Mouse (Mus musculus): ENCODE data around the gene Ncam1.

The Ncam1 gene

GRCm38 (mm10) chr9:49565846-49566245 is 232.9 kb downstream of the Ncam1 start:
- DNase-seq (ENCODE audit: low spot score in 2 of 2): no peak

- no peak for DNase-seq (ENCODE audit: low spot score in 2 of 2)
Observed at GRCm38 (mm10) chr9:49558941-49559340, 239.8 kb downstream of the Ncam1 start.

DNA sequence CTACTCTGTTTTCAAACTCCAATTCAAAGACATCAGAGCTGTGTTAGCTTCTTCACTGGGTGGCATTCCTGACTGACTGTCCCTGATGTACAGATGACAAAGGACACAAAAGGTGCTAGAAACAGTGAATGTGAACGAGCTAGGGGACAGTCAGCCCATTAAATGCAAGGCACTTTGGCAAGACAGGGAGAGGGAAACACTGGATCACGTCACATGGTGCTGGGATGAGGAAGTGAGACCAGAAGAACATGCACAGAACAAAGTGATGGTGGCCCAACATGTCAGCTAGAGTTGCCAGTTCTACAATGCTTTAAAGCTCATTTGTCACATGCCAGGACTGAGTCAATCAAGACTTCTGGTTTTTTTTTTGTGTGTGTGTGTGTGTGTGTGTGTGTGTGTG is 247.4 kb downstream of the Ncam1 start:
- DNase-seq (ENCODE audit: low spot score in 2 of 2): no peak

DNA sequence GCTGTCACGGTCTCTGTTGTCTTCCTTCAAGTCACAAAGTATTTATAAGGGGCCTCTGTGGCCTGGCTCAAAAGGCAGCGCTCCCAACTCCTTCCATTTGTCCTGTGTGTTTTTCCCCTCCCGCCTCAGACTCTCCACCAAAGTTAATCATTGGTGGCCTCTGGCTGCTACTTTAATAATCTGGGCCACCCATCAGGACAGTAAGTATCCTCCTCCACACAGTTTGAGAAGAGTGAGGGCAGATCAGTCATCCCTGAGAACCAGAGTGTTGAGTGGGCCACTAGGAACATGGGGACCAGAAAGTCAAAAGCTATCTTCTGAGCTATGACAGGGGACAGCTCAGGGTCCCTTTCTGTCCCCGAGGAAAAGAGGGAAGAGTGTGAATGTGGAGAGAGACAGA is 256.1 kb downstream of the Ncam1 start:
- DNase-seq (ENCODE audit: low spot score in 2 of 2): no peak

DNA sequence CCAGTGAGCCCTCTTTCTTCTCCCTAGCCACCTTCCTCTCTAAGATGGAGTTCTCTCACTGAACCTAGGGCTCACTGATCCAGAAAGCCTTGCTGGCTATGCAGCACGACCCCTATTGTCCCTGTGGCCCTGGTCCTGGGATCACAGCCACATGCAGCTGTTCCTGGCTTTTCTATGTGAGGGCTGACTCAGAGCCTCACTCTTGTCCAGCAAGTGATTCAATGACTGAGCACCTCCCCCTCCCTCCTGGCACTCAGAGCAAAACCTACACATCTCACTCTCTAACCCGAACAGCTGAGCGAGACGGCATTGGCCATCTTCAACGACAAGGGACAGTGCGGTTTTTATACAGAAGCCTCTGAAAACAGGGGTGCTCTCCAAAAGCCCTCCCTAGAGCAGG is 260.9 kb downstream of the Ncam1 start:
- DNase-seq (ENCODE audit: low spot score in 2 of 2): no peak

DNA sequence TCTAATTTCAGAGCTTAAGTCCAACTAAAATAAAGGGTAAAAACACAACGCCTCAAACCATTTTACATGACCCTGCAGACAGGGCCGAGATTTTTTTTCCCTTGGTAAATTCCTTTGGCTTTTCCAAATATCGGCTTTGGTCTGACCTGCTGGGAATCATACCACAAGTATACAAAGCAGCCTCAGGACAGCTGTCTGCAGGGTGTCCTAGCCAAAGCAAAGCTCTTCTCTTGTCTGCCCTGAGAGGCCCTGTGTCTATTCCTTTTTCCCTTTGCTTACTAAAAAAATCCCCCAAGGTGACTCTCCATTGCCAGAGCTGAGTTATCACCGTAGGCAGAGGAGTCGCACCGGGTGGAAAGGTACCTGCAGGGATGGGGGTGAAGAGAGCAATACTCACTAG is 262.1 kb downstream of the Ncam1 start:
- no peak for DNase-seq (ENCODE audit: low spot score in 2 of 2)

GRCm38 (mm10) chr9:49534958-49535357 is 263.8 kb downstream of the Ncam1 start:
- no peak for DNase-seq (ENCODE audit: low spot score in 2 of 2)

GRCm38 (mm10) chr9:49533912-49534491 is 264.7 kb downstream of the Ncam1 start:
- no peak for DNase-seq (ENCODE audit: low spot score in 2 of 2)

- no peak for DNase-seq (ENCODE audit: low spot score in 2 of 2)
Observed at GRCm38 (mm10) chr9:49533455-49533854, 265.3 kb downstream of the Ncam1 start.

DNA sequence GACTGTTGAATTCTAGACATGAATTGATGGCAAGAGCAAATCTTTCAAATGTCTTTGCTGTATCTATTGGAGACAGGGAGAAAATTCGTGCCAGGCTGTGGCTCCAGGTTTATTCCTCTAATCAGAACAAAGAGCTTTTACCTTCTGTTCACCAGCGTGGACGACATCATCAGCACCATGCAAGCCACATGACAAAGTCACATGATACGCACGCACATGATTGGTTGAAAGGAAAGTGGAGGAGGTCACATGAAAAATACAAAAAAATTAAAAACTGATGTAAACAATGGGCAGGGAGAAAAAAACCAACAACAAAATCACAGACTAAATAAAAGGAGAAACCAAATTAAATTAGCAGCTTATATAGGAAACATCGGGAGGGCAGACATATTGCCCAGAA is 266.9 kb downstream of the Ncam1 start:
- no peak for DNase-seq (ENCODE audit: low spot score in 2 of 2)

DNA sequence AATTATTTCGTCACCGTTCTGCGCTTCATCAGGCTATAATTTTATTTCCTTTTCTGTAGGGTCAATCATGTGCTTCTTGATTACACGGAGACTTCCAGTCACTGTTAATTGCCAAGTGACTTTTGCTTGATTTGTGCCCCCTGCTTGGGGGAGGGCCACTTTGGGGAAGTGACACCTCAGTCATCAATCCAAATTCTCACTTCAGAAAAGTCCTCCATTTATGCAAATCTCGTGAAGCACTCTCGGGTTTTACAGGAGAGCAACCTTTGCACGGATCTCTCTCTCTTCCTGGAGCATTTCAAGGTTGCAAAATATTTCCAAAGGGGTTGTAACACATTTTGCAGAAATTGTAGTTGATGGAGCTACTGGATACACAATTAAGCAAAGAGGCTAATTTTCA is 267.5 kb downstream of the Ncam1 start:
- no peak for DNase-seq (ENCODE audit: low spot score in 2 of 2)

DNA sequence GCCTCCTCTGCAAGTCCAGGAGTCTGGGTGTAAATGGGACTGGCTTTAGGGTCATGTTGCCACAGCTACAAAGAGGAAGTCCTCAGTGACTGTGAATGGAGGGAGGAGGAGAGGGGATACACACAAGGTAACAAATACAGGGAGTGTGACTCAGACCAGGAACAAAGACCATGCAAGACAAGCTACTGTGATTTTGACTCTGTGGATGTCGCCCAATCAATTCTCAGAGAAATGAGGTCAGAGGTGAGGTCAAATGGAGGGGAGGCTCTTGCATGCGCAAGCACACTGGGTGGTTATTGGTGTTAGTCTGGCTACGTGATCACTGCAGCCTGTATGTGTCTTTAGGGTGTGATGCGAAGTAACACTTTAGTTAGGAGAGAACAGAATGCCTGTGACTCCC is 268.0 kb downstream of the Ncam1 start:
- no peak for DNase-seq (ENCODE audit: low spot score in 2 of 2)

DNA sequence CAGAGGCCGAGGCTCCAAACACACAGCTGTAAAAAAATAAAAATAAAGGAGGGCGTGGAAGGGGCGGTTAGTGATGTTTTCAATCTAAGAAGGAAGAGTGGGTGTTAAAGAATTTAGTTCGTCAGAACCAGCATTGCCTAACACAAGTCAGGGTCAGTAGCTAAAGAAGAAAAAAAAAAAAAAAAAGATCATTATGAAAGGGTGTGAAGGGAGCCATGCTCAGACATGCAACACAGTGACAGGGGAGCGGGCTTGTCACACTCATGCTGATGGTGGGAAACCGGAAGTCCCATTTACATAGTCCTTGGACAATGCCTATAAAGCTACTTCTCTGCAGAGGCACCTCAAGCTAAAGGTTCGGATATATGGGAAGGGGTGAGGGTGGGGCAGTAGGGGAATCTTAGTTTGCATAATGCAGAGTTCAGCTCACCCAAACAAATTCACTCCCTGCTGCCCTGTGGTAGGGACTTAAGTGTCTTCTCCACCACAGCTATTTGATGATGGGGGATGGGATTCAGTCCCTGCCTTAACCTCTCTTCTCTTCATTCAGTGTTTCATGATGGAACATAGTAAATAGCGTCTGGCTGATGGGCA is 269.3 kb downstream of the Ncam1 start:
- no peak for DNase-seq (ENCODE audit: low spot score in 2 of 2)

- DNase-seq (ENCODE audit: low spot score in 2 of 2): no peak
Observed at GRCm38 (mm10) chr9:49528943-49529342, 269.8 kb downstream of the Ncam1 start.

GRCm38 (mm10) chr9:49528026-49528425 is 270.7 kb downstream of the Ncam1 start:
- no peak for DNase-seq (ENCODE audit: low spot score in 2 of 2)

DNA sequence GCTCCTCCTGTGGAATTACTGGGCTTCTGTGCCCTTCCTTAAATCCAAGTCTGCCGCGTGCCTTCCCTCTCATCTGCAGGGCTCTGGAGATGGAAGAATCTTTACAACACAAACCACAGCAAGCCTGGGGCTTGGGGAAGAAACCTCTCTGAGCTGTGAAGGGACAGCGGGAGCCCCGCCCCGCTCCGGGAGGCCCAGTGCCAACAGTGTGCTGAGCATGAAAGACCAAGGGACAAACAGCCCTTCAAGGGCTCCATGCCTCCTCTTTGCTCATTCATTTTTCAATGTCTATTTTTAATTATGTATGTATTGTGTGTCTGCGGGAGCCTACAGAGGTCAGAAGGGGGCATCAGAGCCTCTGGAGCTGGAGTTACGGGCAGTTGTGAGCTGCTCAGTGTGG is 271.4 kb downstream of the Ncam1 start:
- no peak for DNase-seq (ENCODE audit: low spot score in 2 of 2)

DNA sequence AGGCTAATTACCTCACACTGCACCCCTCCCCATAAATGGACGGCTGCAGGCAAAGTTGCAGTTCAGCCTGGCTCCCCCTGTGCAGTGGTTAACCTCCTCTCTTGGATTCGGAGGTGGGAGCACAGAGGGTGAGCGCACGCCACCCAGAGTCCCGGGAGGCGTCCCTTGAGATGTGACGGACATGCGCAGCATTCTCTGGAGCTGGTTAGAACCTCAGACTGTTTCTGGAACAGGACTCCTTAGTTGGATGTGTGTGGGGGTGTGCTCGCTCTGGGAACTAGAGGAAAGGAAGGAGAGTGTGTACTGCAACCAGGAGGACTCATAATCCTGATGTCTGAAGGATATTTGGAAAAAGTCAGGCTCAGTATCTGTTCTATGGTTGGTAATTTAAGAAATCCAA is 274.0 kb downstream of the Ncam1 start:
- DNase-seq (ENCODE audit: low spot score in 2 of 2): no peak

DNA sequence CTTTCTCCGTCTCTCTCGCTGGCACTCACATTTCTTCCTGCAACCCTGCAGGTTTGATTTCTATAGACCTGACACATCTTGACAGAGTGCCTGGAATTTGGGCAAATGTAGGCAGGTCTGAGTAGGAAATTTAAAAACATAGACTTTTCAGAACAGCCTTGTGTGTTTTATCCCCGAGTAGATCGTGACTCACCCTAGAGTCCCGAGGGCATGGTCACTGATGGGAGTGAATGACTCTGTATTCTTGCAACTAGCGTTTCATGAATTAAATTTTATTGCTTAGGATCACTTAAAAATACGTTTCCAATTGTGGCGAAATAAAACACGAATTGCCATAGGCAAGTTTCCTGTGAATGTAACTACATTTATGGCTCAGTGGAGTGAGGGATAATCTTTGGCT is 274.8 kb downstream of the Ncam1 start:
- no peak for DNase-seq (ENCODE audit: low spot score in 2 of 2)

DNA sequence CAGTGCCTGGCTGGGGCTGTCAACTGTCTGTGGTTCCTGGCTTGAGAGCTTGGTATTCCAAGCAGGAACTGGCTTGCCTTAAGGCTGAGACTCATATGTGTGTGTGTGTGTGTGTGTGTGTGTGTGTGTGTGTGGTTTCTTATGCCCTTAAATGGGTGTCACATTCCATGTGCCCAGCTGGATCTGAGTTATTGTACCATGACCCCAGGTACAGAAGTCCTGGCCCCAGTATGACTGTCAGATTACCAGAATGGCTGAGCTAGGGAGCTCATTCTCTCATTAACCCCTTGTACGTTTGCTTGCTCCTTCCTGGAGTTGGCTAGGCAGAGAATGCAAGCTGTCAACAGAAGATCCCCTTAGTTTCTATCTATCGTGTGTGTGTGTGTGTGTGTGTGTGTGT is 284.4 kb downstream of the Ncam1 start:
- DNase-seq (ENCODE audit: low spot score in 2 of 2): no peak

GRCm38 (mm10) chr9:49510666-49511065 is 288.1 kb downstream of the Ncam1 start:
- DNase-seq (ENCODE audit: low spot score in 2 of 2): no peak

GRCm38 (mm10) chr9:49509628-49510027 is 289.1 kb downstream of the Ncam1 start:
- DNase-seq (ENCODE audit: low spot score in 2 of 2): no peak

DNA sequence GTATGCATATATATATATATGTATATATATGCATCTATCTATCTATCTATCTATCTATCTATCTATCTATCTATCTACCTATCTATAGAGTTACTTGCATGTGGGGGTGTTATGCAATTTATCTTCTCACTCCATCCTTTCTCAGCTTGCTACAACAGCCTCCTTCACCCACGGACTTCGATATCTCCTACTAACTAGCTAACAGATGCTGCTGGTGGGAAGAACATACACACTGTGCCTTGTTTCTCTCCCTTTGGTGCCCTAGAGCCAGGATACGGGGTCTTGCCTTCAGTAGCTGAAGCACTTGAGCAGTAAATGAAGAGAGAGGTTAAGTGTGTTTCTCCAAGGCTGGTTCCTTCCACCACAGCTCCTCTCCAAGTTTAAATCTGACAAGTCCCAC is 289.6 kb downstream of the Ncam1 start:
- no peak for DNase-seq (ENCODE audit: low spot score in 2 of 2)

DNA sequence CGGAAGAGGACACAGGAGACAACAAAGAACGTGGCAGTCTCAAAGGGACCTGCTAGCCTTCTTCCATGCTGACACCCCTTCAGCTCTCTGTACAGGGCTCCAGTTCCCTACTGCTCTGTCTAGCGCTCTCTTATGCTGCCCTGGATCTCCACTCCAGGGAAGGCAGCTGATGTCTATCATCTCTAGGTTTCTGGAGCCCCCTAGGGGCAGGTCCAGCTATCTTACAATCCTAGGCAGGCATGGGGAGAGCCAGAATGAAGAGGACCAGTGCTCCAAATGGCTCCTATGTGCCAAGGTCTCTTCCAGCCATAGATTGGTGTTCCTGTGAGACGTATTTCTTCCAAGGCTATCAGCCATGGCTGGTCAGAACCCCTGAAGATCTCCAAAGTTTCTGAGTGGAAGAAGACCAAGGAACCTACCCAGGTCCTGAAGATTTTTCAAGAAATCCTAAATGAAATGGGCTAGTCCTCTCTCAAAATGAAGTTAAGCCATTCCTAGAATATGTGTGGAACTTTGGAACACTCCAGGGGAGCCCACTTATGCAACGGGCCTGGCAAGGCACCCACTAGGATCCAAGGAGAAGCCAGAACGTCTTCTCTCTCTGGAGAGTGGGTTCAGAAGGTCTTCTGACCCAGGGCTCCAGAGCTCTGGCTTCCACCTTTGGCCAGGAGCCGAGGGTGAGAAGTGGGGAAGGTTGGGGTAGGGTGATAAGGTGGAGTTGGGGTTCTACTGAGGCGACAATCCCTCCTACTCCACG is 290.7 kb downstream of the Ncam1 start:
- DNase-seq (ENCODE audit: low spot score in 2 of 2): no peak
